ENCODE assay signal across 12 mouse cellular contexts in genomic region chr1:135516511-135517305, GRCm38 (mm10).
A peak's percentile ranks its signal among the peaks of the same experiment; 100 is the strongest.
DNase-seq lines count a peak whose midpoint lies in the region; ATAC-seq lines count a peak whose summit lies in the region.
"Had no signal": no experiment of that assay in that cellular context is flagged by ENCODE, and none has a peak within 500 bp of the region (broad histone marks: within the 10 kb centered on the region; RNA-seq: fewer than 3 reads in every experiment).

No protein-coding gene starts in this region.

- ATAC-seq in megakaryocyte, adult 5-6 weeks (ENCODE audit: poor library complexity, severe bottlenecking): peak; percentile 93

- H3K4me1 ChIP-seq in brown adipose tissue, adult 24 weeks (ENCODE audit: control insufficient read depth, insufficient read depth, insufficient read length, low read length): peaks cover 58% of the 10 kb centered on the region

- peak; percentile 38 for DNase-seq in layer of hippocampus, adult 11-12 months (ENCODE audit: low spot score)
- no peak for DNase-seq in layer of hippocampus, adult 8-10 months (ENCODE audit: low spot score in 2 of 2)
- DNase-seq in MEL-GATA-1-ER (ENCODE audit: extremely low read depth, low read depth): peak; percentile 11
- DNase-seq in embryo, embryonic 11 days: no peak
- DNase-seq in B cell, adult 2 months: no peak
- DNase-seq: cerebellum, postnatal 14 days; lung, adult 2 months had no signal

- peak overlapping the region; percentile 83 for H3K27ac ChIP-seq in brown adipose tissue, adult 24 weeks (replicated peaks; ENCODE audit: low read depth, low read length)
- H3K27ac ChIP-seq: hindbrain, embryonic 12.5 days; left cerebral cortex, adult 2 months had no signal

- no peak overlapping the region for H3K4me3 ChIP-seq in brown adipose tissue, adult 24 weeks (ENCODE audit: insufficient read depth, low read depth, low read length)
- H3K4me3 ChIP-seq: hindbrain, embryonic 12.5 days; kidney, embryonic 15.5 days; left cerebral cortex, adult 2 months had no signal

Comparison
In these comparisons a context has a peak if more than half of its experiments do, and no peak if none do; other contexts are left out.
1. DNase-seq: peak in layer of hippocampus, adult 11-12 months (single experiment) and MEL-GATA-1-ER (single experiment); none in layer of hippocampus, adult 8-10 months (0 of 2), embryo, embryonic 11 days (single experiment) and B cell, adult 2 months (0 of 2).